Mouse (Mus musculus) heart, adult 2 months (tissue): ENCODE measurements around the gene Gzmk. TPM values are rescaled to one million over a fixed set of nuclear protein-coding genes. Genes with fewer than 3 reads are reported as not detected.
A peak's percentile ranks its signal among the peaks of the same experiment; 100 is the strongest.

Source experiments
- DNase-seq, 2 experiments: peaks; one replicate each; pipeline ENCODE4 v3.0.0; 2021
- H3K27ac ChIP-seq: fragments of 200-600 bp; 2 replicates; pipeline ENCODE4 v1.8.1; 2022
- H3K27me3 ChIP-seq: fragments of 200-500 bp; 2 replicates; pipeline ENCODE4 v1.6.1; 2012; ENCODE audit warnings: mild to moderate bottlenecking, low read length, inconsistent platforms, mixed read lengths; ENCODE audit not compliant: control insufficient read depth, insufficient read depth
- H3K36me3 ChIP-seq: fragments of 200-500 bp; 2 replicates; pipeline ENCODE4 v1.6.1; 2012; ENCODE audit warnings: low read length, inconsistent platforms; ENCODE audit not compliant: control insufficient read depth, insufficient read depth
- H3K4me1 ChIP-seq: fragments of 200-500 bp; 2 replicates; pipeline ENCODE4 v1.6.1; 2011; ENCODE audit warnings: low read length; ENCODE audit not compliant: control insufficient read depth, insufficient read depth
- H3K4me3 ChIP-seq: fragments of 200-600 bp; 2 replicates; pipeline ENCODE4 v1.8.1; 2022
- H3K79me2 ChIP-seq: fragments of 200-500 bp; replicated peaks from 2 replicates; pipeline ENCODE4 v1.6.1; 2012; ENCODE audit warnings: mild to moderate bottlenecking, inconsistent platforms, low read length, moderate library complexity, mixed read lengths; ENCODE audit not compliant: control insufficient read depth, insufficient read depth
- H3K9ac ChIP-seq: fragments of 200-500 bp; 2 replicates; pipeline ENCODE4 v1.6.1; 2012; ENCODE audit warnings: low read depth, mild to moderate bottlenecking, control low read depth, inconsistent platforms, low read length, mixed read lengths
- CTCF ChIP-seq: fragments of 200-600 bp; IDR thresholded peaks from 2 replicates; pipeline ENCODE4 v1.8.1; 2022; ENCODE audit warnings: antibody characterized with exemption, mild to moderate bottlenecking, moderate library complexity
- EP300 ChIP-seq: fragments of 200-500 bp; IDR thresholded peaks from 2 replicates; pipeline ENCODE4 v1.6.1; 2011; ENCODE audit warnings: low read depth, low read length, control low read depth; ENCODE audit not compliant: insufficient read depth
- POLR2A ChIP-seq: fragments of 200-500 bp; IDR thresholded peaks from 2 replicates; pipeline ENCODE4 v1.6.1; 2011; ENCODE audit warnings: mild to moderate bottlenecking, low read depth, low read length, control low read depth; ENCODE audit not compliant: insufficient read depth
- WGBS: fragments of 180-500 bp; shearing (Covaris S2); methylation state at CpG from one replicate; pipeline ENCODE4 v1.1.7; 2018; 5-methylcytosine and 5-hydroxymethylcytosine counted together
- intact Hi-C: fragments of 180-260 bp; cut with DNase I; formaldehyde crosslinking; loops from one replicate; pipeline ENCODE4 v1.15.1; 2025
- polyA plus RNA-seq: library from polyadenylated mRNA; depleted of rRNA; stranded (reverse); fragments of >200 nt; gene quantifications from 2 replicates; pipeline ENCODE4 v1.2.3, GENCODE M21; 2012
- total RNA-seq, 2 experiments: library from RNA; stranded (reverse); gene quantifications; 2 replicates each; pipeline ENCODE4 v1.2.3; 2021

Gzmk gene
- total and polyA plus RNA-seq, 3 experiments, result not detected

GRCm38 (mm10) chr13:113201631-113202030 is 24.1 kb downstream of the Gzmk start:
- H3K27ac ChIP-seq, result no peak overlapping the region
- H3K79me2 ChIP-seq, result no peaks in the 10 kb centered on the region
- H3K27me3 ChIP-seq, result no peaks in the 10 kb centered on the region
- no peaks in the 10 kb centered on the region for H3K36me3 ChIP-seq
- no peaks in the 10 kb centered on the region for H3K4me1 ChIP-seq
- H3K9ac ChIP-seq, result no peak overlapping the region
- TF ChIP-seq EP300 (no peak), POLR2A (no peak), CTCF (no peak)
- no peak overlapping the region for H3K4me3 ChIP-seq
- 85% methylated on average over 2 of the region's 2 CpGs for WGBS
- DNase-seq, result peak in 1 of 2 experiments; percentile 14
- intact Hi-C loops, result no loop called here

- intact Hi-C loops, result no loop called here
- TF ChIP-seq POLR2A (no peak), EP300 (no peak), CTCF (no peak)
- DNase-seq, result no peak
- Histone ChIP-seq H3K4me1 (no peaks in the 10 kb centered on the region), H3K79me2 (no peaks in the 10 kb centered on the region), H3K36me3 (no peaks in the 10 kb centered on the region), H3K9ac (no peak overlapping the region), H3K4me3 (no peak overlapping the region), H3K27ac (no peak overlapping the region), H3K27me3 (no peaks in the 10 kb centered on the region)
- 76% methylated on average over 8 of the region's 8 CpGs for WGBS
Measured at GRCm38 (mm10) chr13:113200726-113201125, 25.0 kb downstream of the Gzmk start.

GRCm38 (mm10) chr13:113199331-113199730 is 26.4 kb downstream of the Gzmk start:
- H3K4me3 ChIP-seq, result no peak overlapping the region
- H3K27me3 ChIP-seq, result no peaks in the 10 kb centered on the region
- 63% methylated on average over 3 of the region's 3 CpGs for WGBS
- no peak for TF ChIP-seq CTCF
- no peak for TF ChIP-seq POLR2A
- no peak for TF ChIP-seq EP300
- H3K27ac ChIP-seq, result no peak overlapping the region
- H3K36me3 ChIP-seq, result no peaks in the 10 kb centered on the region
- H3K9ac ChIP-seq, result no peak overlapping the region
- H3K79me2 ChIP-seq, result no peaks in the 10 kb centered on the region
- H3K4me1 ChIP-seq, result no peaks in the 10 kb centered on the region
- intact Hi-C loops, result no loop called here
- DNase-seq, result no peak

- intact Hi-C loops, result no loop called here
- no peak for TF ChIP-seq POLR2A
- TF ChIP-seq EP300, result no peak
- TF ChIP-seq CTCF, result no peak
- no peaks in the 10 kb centered on the region for H3K27me3 ChIP-seq
- H3K36me3 ChIP-seq, result no peaks in the 10 kb centered on the region
- DNase-seq, result no peak
- H3K79me2 ChIP-seq, result no peaks in the 10 kb centered on the region
- 82% methylated on average over 9 of the region's 9 CpGs for WGBS
- no peak overlapping the region for H3K9ac ChIP-seq
- no peak overlapping the region for H3K4me3 ChIP-seq
- H3K27ac ChIP-seq, result no peak overlapping the region
- no peaks in the 10 kb centered on the region for H3K4me1 ChIP-seq
Measured at GRCm38 (mm10) chr13:113197872-113198502, 27.7 kb downstream of the Gzmk start.

- intact Hi-C loops, result no loop called here
- Histone ChIP-seq H3K79me2 (no peaks in the 10 kb centered on the region), H3K9ac (no peak overlapping the region), H3K4me1 (no peaks in the 10 kb centered on the region), H3K27ac (no peak overlapping the region), H3K27me3 (no peaks in the 10 kb centered on the region), H3K36me3 (no peaks in the 10 kb centered on the region), H3K4me3 (no peak overlapping the region)
- DNase-seq, result no peak
- 70% methylated on average over 13 of the region's 13 CpGs for WGBS
- TF ChIP-seq CTCF, result no peak
- no peak for TF ChIP-seq POLR2A
- no peak for TF ChIP-seq EP300
Measured at GRCm38 (mm10) chr13:113196808-113197674, 28.7 kb downstream of the Gzmk start.

GRCm38 (mm10) chr13:113183720-113184119 is 42.0 kb downstream of the Gzmk start:
- no peaks in the 10 kb centered on the region for H3K27me3 ChIP-seq
- WGBS, result 82% methylated on average over 4 of the region's 4 CpGs
- H3K79me2 ChIP-seq, result no peaks in the 10 kb centered on the region
- H3K4me3 ChIP-seq, result no peak overlapping the region
- no peak overlapping the region for H3K27ac ChIP-seq
- no peak for DNase-seq
- H3K36me3 ChIP-seq, result no peaks in the 10 kb centered on the region
- H3K9ac ChIP-seq, result no peak overlapping the region
- intact Hi-C loops, result no loop called here
- H3K4me1 ChIP-seq, result no peaks in the 10 kb centered on the region
- TF ChIP-seq POLR2A, result no peak
